Mouse (Mus musculus) heart, embryonic 16.5 days (tissue): ENCODE results near the gene Rsph9. TPM values are rescaled to one million over a fixed set of nuclear protein-coding genes. Genes with fewer than 3 reads are reported as not detected.
A peak's percentile ranks its signal among the peaks of the same experiment; 100 is the strongest.

Experiments
- ATAC-seq: fragments of 200-750 bp; cut with Nextera tagmentation; replicated peaks from 2 replicates; pipeline ENCODE4 v1.8.0; 2017; ENCODE audit warnings: moderate number of reproducible peaks; ENCODE audit not compliant: insufficient read depth, low FRiP score; ENCODE audit errors: extremely low read depth
- H3K27ac ChIP-seq: fragments of 300-500 bp; sonication (generic); 2 replicates; pipeline ENCODE4 v1.5.1; 2014; ENCODE audit warnings: mild to moderate bottlenecking, low read length, control low read depth, moderate library complexity
- H3K27me3 ChIP-seq: fragments of 300-500 bp; sonication (generic); 2 replicates; pipeline ENCODE4 v1.6.1; 2014; ENCODE audit warnings: low read length, mixed read lengths; ENCODE audit not compliant: control insufficient read depth, insufficient read depth
- H3K36me3 ChIP-seq: fragments of 300-500 bp; sonication (generic); 2 replicates; pipeline ENCODE4 v1.6.1; 2014; ENCODE audit not compliant: control insufficient read depth, insufficient read depth
- H3K4me1 ChIP-seq: fragments of 300-500 bp; sonication (generic); 2 replicates; pipeline ENCODE4 v1.6.1; 2014; ENCODE audit warnings: low read length, mixed read lengths; ENCODE audit not compliant: control insufficient read depth, insufficient read depth
- H3K4me2 ChIP-seq: fragments of 300-500 bp; sonication (generic); 2 replicates; pipeline ENCODE4 v1.6.1; 2014; ENCODE audit warnings: low read depth, mild to moderate bottlenecking, control low read depth, low read length
- H3K4me3 ChIP-seq: fragments of 300-500 bp; sonication (generic); 2 replicates; pipeline ENCODE4 v1.5.1; 2014; ENCODE audit warnings: mild to moderate bottlenecking, control low read depth, low read length
- H3K9ac ChIP-seq: fragments of 300-500 bp; sonication (generic); 2 replicates; pipeline ENCODE4 v1.6.1; 2014; ENCODE audit warnings: low read length, control low read depth
- H3K9me3 ChIP-seq: fragments of 300-500 bp; sonication (generic); replicated peaks from 2 replicates; pipeline ENCODE4 v1.6.1; 2016; ENCODE audit warnings: low read length; ENCODE audit not compliant: control insufficient read depth
- WGBS: fragments of 180-500 bp; shearing (Covaris S2); extraction: QIAGEN DNeasy Blood & Tissue Kit; methylation state at CpG from one replicate; pipeline ENCODE4 v1.1.7; 2014; 5-methylcytosine and 5-hydroxymethylcytosine counted together
- polyA plus RNA-seq: library from polyadenylated mRNA; unstranded; fragments of >200 nt; fragmentation: Nextera tagmentation; extraction: Ambion mirVana; gene quantifications from 2 replicates; pipeline ENCODE4 v1.2.1, GENCODE M21; 2015

Rsph9 gene
- polyA plus RNA-seq, 1 experiment from 2014 or later = 6.9 TPM

GRCm38 (mm10) chr17:46101906-46102305, 42.1 kb downstream of the Rsph9 start:
- Histone ChIP-seq H3K9ac (no peak overlapping the region), H3K27me3 (no peaks in the 10 kb centered on the region), H3K36me3 (no peaks in the 10 kb centered on the region), H3K9me3 (no peaks in the 10 kb centered on the region), H3K4me2 (no peak overlapping the region), H3K27ac (no peak overlapping the region), H3K4me1 (peaks cover 3% of the 10 kb centered on the region), H3K4me3 (no peak overlapping the region)
- ATAC-seq = no peak
- 83% methylated on average over 9 of the region's 9 CpGs for WGBS

- no peaks in the 10 kb centered on the region for H3K36me3 ChIP-seq
- no peak overlapping the region for H3K9ac ChIP-seq
- ATAC-seq = no peak
- H3K9me3 ChIP-seq = no peaks in the 10 kb centered on the region
- H3K4me3 ChIP-seq = no peak overlapping the region
- no peaks in the 10 kb centered on the region for H3K4me1 ChIP-seq
- H3K4me2 ChIP-seq = no peak overlapping the region
- WGBS = 41% methylated on average over 8 of the region's 8 CpGs
- no peaks in the 10 kb centered on the region; the same call in 1 of the 2 replicates for H3K27me3 ChIP-seq
- no peak overlapping the region for H3K27ac ChIP-seq
Observed at GRCm38 (mm10) chr17:46098525-46098924, 45.5 kb downstream of the Rsph9 start.

GRCm38 (mm10) chr17:46091899-46092298, 52.1 kb downstream of the Rsph9 start:
- no peak overlapping the region for H3K27ac ChIP-seq
- H3K27me3 ChIP-seq = no peaks in the 10 kb centered on the region; the same call in 1 of the 2 replicates
- no peak overlapping the region for H3K4me2 ChIP-seq
- no peak overlapping the region for H3K4me3 ChIP-seq
- H3K4me1 ChIP-seq = no peaks in the 10 kb centered on the region
- H3K9me3 ChIP-seq = no peaks in the 10 kb centered on the region
- ATAC-seq = no peak
- WGBS = 76% methylated on average over 14 of the region's 14 CpGs
- H3K36me3 ChIP-seq = no peaks in the 10 kb centered on the region
- no peak overlapping the region for H3K9ac ChIP-seq

- H3K9me3 ChIP-seq = no peaks in the 10 kb centered on the region
- ATAC-seq = no peak
- no peaks in the 10 kb centered on the region for H3K36me3 ChIP-seq
- no peak overlapping the region for H3K27ac ChIP-seq
- H3K9ac ChIP-seq = no peak overlapping the region
- H3K4me3 ChIP-seq = no peak overlapping the region
- 0 out of 2 replicates have a peak, but pooled peaks cover 2% of the 10 kb centered on the region for H3K4me1 ChIP-seq
- H3K27me3 ChIP-seq = no peaks in the 10 kb centered on the region; the same call in 1 of the 2 replicates
- H3K4me2 ChIP-seq = no peak overlapping the region
- WGBS = 87% methylated on average over 1 of the region's 1 CpGs
Observed at GRCm38 (mm10) chr17:46091351-46091750, 52.7 kb downstream of the Rsph9 start.

GRCm38 (mm10) chr17:46086341-46086870, 57.6 kb downstream of the Rsph9 start:
- H3K27ac ChIP-seq = no peak overlapping the region

GRCm38 (mm10) chr17:46084091-46084501, 59.9 kb downstream of the Rsph9 start:
- Histone ChIP-seq H3K4me1 (peaks cover 30% of the 10 kb centered on the region), H3K9me3 (peaks cover 1% of the 10 kb centered on the region; the same call in 1 of the 2 replicates), H3K27me3 (no peaks in the 10 kb centered on the region), H3K36me3 (no peaks in the 10 kb centered on the region), H3K4me3 (peak overlapping the region; percentile 25), H3K9ac (peak overlapping the region; percentile 52), H3K4me2 (peak overlapping the region; percentile 65), H3K27ac (peak overlapping the region; percentile 78)
- peak; percentile 87 for ATAC-seq
- WGBS = 2% methylated on average over 10 of the region's 10 CpGs

More at GRCm38 (mm10) chr17:46086341-46086870, 57.6 kb downstream of the Rsph9 start:
- WGBS = 48% methylated on average over 17 of the region's 17 CpGs
- no peaks in the 10 kb centered on the region for H3K27me3 ChIP-seq
- H3K4me3 ChIP-seq = no peak overlapping the region
- no peaks in the 10 kb centered on the region for H3K36me3 ChIP-seq
- no peak overlapping the region for H3K4me2 ChIP-seq
- peaks cover 24% of the 10 kb centered on the region for H3K4me1 ChIP-seq
- no peak overlapping the region for H3K9ac ChIP-seq
- no peaks in the 10 kb centered on the region for H3K9me3 ChIP-seq
- no peak for ATAC-seq

GRCm38 (mm10) chr17:46083381-46083780, 60.6 kb downstream of the Rsph9 start:
- no peak for ATAC-seq
- Histone ChIP-seq H3K4me3 (no peak overlapping the region), H3K4me2 (peak overlapping the region; percentile 65; the same call in 1 of the 2 replicates), H3K9me3 (peaks cover 5% of the 10 kb centered on the region; the same call in 1 of the 2 replicates), H3K27me3 (no peaks in the 10 kb centered on the region), H3K4me1 (peaks cover 30% of the 10 kb centered on the region), H3K9ac (no peak overlapping the region), H3K27ac (peak overlapping the region; percentile 78), H3K36me3 (no peaks in the 10 kb centered on the region)
- WGBS = 78% methylated on average over 3 of the region's 3 CpGs

- H3K4me1 ChIP-seq = peaks cover 30% of the 10 kb centered on the region
- no peak overlapping the region; the same call in 1 of the 2 replicates for H3K27ac ChIP-seq
- no peak overlapping the region for H3K4me2 ChIP-seq
- no peak for ATAC-seq
- 46% methylated on average over 7 of the region's 7 CpGs for WGBS
- H3K9ac ChIP-seq = no peak overlapping the region
- no peaks in the 10 kb centered on the region for H3K27me3 ChIP-seq
- H3K36me3 ChIP-seq = no peaks in the 10 kb centered on the region
- H3K9me3 ChIP-seq = peaks cover 5% of the 10 kb centered on the region; the same call in 1 of the 2 replicates
- no peak overlapping the region for H3K4me3 ChIP-seq
Observed at GRCm38 (mm10) chr17:46081657-46082056, 62.4 kb downstream of the Rsph9 start.

- Histone ChIP-seq H3K27ac (no peak overlapping the region), H3K36me3 (no peaks in the 10 kb centered on the region), H3K4me1 (peaks cover 28% of the 10 kb centered on the region), H3K27me3 (no peaks in the 10 kb centered on the region), H3K4me2 (no peak overlapping the region), H3K9me3 (peaks cover 5% of the 10 kb centered on the region; the same call in 1 of the 2 replicates), H3K9ac (no peak overlapping the region), H3K4me3 (no peak overlapping the region)
- WGBS = 43% methylated on average over 5 of the region's 5 CpGs
- ATAC-seq = no peak
Observed at GRCm38 (mm10) chr17:46081042-46081441, 63.0 kb downstream of the Rsph9 start.
